ENCODE assay signal across 8 mouse cellular contexts in genomic region chr2:136885579-136885978, GRCm38 (mm10). TPM values are rescaled to one million over a fixed set of nuclear protein-coding genes. Genes with fewer than 3 reads are reported as not detected.
DNase-seq lines count a peak whose midpoint lies in the region; ATAC-seq and TF ChIP-seq lines count a peak whose summit lies in the region.

AL731706.2 (minus strand) TSS chr2:136885679.

- no peak for ATAC-seq in inflammation-experienced regulatory T-cells, adult 6 months
- no peak for ATAC-seq in neural tube, embryonic 15.5 days (ENCODE audit: low FRiP score)

- peaks cover 24% of the 10 kb centered on the region for H3K36me3 ChIP-seq in neural tube, embryonic 15.5 days

- H3K4me1 ChIP-seq in neural tube, embryonic 15.5 days = peaks cover 19% of the 10 kb centered on the region

- H3K27me3 ChIP-seq in neural tube, embryonic 15.5 days (replicated peaks) = no peaks in the 10 kb centered on the region

- H3K4me2 ChIP-seq in neural tube, embryonic 15.5 days = no peak within 1 kb of the TSS

- H3K9ac ChIP-seq in neural tube, embryonic 15.5 days (replicated peaks) = no peak within 1 kb of the TSS

- intact Hi-C loops in left cerebral cortex, postnatal 25 days (cut with DNase I) = loop anchor here (5.0 to 10.0 kb wide), 4 partner anchors 101 to 921 kb away; no protein-coding TSS in a partner anchor
- intact Hi-C loops in gastrocnemius, adult 2 months (cut with DNase I) = loop anchor here (5.0 kb wide), 1 partner anchor 398 kb away; no protein-coding TSS in a partner anchor

- DNase-seq in left cerebral cortex, postnatal 25 days (ENCODE audit: low spot score in 2 of 2) = no peak
- no peak for DNase-seq in left cerebral cortex, adult 11 months (ENCODE audit: low spot score)
- DNase-seq in gastrocnemius, adult 2 months = no peak
- DNase-seq in urinary bladder, postnatal 4 days (ENCODE audit: low spot score in 2 of 2) = no peak
- DNase-seq in cerebellum, postnatal 25 days = no peak
- no peak for DNase-seq in right cerebral cortex, postnatal 10 days (ENCODE audit: low spot score in 2 of 2)

- WGBS in neural tube, embryonic 15.5 days = 97% methylated on average over 2 of the region's 2 CpGs

- no peak within 1 kb of the TSS for H3K4me3 ChIP-seq in gastrocnemius, adult 2 months
- H3K4me3 ChIP-seq in neural tube, embryonic 15.5 days (replicated peaks) = no peak within 1 kb of the TSS

- H3K9me3 ChIP-seq in neural tube, embryonic 15.5 days (replicated peaks) = no peaks in the 10 kb centered on the region

- TF ChIP-seq CTCF in gastrocnemius, adult 2 months (IDR thresholded peaks at IDR 0.05) = no peak

- no peak within 1 kb of the TSS for H3K27ac ChIP-seq in gastrocnemius, adult 2 months
- no peak within 1 kb of the TSS for H3K27ac ChIP-seq in neural tube, embryonic 15.5 days (replicated peaks)

RNA-seq across cellular contexts. Expression of gene AL731706.2, which starts in this region (rescaled TPM):
- 10 to 100 TPM; 12.8 to 45.7 TPM for total RNA-seq in left cerebral cortex, postnatal 25 days (2021)
- 10 to 100 TPM; 15.3 to 37.8 TPM for total RNA-seq in gastrocnemius, adult 2 months (2021)
- polyA plus RNA-seq in inflammation-experienced regulatory T-cells, adult 6 months (2017; shearing (Covaris generic)) = 10 to 100 TPM in 2 of 3 experiments, not detected in 1; 13.1 to 24.4 TPM
- polyA plus RNA-seq in neural tube, embryonic 15.5 days (2015; fragmentation: Nextera tagmentation; extraction: Ambion mirVana) = 37.2 and 42.8 TPM in 2 replicates
